Mouse (Mus musculus) left cerebral cortex, adult 9 months (tissue): Measurements from ENCODE around the gene Kcnh7.

Source experiments
- DNase-seq, 2 experiments: peaks; one replicate each; pipeline ENCODE4 v3.0.0; 2022; ENCODE audit warnings: low spot score in 2 of 2

The Kcnh7 gene

DNA sequence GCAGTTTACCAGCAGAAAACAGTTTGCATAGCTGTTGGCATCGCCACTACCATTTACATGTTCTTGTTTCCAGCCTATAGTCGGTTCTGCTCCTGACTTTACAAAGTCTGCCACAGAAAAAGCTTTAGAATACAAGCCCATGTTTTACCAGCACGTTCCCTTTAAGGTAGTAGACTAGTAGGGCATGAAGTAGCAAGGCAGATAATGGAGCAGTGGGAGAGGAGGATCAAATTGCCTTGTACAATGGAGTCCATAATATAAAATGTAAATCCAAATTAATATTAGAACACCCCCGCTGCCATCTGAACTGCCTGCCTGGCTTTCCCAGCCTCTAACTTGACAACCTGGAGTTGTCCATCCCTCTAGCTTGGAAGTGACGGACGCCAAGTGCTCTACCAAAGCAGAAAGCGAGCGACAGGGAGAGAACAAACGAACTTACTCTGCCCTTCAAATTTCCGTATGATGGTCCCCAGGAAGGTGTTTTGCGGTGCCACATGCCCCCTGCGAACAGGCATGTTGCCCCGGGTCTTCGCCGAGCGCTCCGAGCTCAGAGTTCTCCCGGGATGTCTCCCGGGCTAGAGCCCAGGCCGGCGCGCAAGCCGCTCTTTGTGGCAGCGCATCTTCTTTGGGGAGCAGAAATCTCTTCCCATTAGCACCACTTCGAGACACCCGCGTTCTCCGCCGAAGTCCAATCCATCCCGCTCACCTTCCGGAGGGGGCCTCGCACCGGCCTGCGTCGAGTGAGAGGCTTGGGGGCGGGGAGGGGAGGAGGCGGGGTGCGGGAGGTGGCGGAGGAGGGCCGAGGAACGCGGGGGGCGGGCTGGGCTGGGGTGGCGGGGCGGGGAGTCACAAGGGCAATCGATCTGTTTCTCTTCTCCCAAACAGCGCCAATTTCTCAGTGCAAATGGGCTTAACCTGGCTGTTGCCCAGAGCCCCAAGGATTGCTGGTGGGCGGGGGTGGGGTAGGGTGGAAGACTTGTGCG is at the start of gene Kcnh7:
TSS of gene Kcnh7 (minus strand) at position 725 of the 983 bp plus-strand sequence.
- peak in 1 of 2 experiments; percentile 42 for DNase-seq

DNA sequence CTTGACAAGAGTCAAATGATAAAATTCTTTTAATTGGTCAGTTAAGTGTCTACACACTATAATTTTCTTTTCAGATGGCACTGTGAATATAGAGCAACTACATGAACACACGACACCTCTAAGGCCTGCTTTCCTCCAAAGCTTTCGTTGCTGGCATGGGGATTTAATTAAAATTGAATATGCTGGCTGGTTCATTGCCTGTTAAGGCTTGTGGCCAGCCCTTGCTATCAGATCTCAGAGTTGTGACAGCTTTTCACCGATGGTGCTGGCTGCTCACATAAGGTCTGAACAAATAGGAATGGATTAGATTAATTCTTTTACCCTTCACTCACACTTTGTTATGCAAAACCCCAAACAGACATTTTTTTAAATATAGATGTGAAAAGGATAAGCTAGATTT is 23.3 kb upstream of the Kcnh7 start:
- DNase-seq = no peak

DNA sequence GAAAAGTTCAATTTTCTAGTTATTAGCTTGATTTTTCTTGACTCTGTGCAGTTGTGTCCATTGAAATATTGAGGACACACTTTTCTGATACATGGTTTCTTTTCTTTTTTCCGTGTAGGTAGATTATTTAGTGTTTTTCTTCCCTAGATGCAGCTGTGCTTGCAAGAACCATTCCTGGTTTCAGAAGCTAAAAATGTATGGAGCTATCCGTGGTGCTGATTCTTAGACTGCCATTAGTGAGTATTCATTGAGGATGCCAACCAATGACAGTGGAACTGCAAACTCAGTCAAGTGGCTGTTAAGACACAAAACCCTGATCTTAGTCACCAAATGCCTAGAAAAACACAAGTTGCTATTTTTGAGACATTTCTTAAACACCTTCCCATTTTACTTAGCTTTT is 1.9 kb upstream of the Kcnh7 start:
- no peak for DNase-seq

DNA sequence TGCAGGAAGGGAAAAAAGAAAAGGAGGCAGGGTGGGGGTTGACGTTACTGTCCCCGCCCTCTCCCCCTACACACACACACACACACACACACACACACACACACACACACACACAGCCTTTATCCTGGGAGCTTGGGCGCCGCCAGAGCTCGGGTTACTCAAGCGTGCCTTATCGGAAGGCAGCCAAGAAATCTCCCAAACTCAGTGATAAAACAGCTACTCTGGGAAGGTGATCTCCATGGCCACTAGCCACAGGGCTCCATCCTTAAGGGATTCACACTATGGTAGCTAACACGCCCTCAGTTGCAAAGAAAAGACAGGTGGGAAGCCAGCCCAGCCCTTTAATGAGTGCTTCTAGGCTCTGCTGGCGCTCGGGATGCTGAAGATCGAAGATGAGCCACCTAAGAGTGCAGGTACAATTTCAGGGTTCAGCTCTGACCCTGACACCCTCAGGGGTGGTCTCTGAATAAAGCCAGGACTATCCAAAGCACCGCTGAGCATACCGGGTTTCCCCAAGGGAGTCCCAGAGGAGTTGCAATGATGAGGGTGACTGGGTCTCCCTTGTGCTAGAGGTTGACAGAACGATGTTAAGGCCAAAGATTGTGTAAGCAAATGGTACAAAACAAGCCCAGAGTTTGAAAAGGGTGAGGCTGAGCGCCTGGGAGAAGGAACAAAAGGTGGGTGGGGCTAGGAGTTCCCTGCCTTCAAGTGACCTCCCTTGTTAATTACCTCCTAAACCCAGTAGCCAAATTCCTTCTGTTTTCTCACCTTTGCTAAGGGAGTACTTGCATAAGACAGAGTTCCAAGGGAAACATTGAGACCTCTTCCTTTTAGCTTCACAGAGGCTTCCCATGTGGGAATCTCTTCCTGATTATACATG is 704 bp upstream of the Kcnh7 start:
- peak in 1 of 2 experiments; percentile 39 for DNase-seq

DNA sequence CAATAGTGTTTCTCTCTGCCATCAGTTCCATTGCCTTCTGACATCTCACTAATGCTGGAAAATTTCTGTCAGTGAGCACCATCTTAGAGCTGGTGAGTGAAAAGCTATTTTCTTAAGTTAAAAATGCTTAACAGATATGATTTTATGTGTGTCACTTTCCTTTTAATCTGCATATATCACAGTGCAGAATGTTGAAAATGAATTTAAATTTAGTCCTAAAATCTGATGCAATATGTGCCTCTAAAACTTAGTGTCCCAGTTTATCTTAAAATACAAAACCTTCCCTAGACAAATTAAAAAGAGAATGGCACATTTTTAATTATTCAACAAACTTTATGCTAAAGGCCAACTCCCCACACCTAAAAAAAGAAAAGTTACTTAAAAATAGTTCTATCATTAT is 30.4 kb downstream of the Kcnh7 start:
- no peak for DNase-seq

DNA sequence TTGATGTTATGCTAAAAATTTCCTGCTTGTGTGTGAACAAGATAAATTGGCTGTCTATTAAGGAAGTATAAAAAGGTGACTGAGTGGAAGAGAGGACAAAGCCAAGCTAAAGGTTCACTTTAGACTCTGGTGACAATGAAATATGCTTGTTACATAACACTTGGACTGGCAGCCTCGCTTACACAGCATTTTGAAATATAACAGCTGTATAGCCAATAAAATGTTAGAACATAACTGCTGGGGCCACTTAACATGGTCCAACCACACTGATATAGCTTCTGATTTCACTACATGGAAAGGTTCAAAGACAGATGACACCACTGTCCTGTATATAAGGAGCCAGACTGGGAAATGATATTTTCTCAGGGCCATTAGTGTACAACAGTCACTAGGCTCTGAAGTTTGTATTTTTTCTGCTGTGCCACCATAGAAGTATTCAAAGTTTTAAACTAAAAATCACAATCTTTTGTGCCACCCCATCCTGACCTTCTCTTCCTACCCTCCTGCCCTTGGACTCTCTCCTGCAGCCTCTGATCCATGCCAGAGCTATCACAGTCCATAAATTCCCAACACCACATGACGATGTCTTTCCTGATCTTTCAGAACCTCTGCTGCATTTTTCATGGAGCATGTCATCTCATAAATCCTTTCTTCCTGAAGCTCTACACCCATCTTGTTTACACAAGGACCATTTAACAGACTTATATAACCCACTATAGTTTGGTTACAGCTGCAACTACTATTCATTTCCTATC is 56.1 kb downstream of the Kcnh7 start:
- no peak for DNase-seq

DNA sequence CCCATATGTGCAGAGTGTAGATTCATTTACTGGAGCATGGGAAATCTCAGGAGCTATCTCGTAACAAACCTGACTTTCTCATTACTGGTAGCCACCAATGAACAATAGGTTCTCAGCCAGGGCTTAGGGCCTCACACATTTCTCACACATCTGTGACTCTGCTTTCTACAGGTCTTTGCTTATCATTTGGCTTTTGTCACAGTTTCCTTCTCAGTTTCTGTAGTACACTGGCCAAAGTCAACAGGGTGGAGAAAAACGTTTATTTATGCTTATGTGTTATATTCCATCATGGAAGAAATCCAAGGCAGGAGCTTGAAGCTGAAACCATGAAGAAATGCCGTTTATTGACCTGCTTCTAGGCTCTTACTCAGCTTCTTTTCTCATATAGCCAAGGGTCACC is 63.8 kb downstream of the Kcnh7 start:
- no peak for DNase-seq

DNA sequence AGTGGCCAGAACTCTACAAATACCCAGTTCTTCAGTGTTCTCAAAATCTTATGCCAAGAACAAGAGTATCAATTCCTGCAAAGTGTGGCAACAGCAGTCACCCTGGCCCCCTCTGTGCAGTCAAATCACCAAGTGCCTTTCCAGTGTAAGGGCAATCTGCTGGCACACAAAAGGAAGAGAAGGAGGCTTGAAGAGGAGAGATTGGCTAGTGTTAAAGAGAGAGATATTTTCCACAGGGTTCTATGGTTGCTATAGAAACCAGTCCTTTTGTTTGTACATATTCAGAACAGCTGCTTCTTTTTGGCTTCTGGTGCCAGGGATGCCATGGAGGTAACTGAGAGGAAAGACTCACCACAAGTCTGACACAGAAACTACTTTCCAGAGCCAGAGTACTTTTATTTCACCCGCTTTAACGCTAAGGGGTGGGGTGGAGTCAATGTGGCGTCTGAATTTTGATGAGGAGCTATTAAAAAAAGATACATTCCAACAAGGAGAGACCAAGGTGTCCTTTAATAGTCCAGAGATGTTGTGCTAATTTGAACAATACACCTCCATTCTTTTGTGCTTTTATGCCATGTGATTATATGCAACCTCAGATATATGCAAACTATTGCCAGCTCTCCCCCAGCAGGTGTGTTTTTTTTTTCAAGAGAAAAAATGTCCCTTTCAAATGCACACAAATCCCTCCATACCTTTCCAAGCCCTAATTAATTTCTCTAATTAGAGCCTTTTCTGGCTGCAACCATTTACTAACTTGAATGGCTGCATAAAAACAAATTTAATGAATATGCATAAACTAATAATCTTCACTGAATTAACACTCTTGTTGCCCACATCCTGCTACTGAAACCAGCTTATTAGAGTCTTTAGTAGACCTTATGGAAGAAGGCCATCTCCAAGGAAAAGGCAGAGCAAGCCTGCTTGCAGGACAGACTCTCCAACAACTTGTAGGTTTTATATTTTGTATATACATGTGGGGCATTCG is 66.6 kb downstream of the Kcnh7 start:
- peak in 1 of 2 experiments; percentile 25 for DNase-seq

DNA sequence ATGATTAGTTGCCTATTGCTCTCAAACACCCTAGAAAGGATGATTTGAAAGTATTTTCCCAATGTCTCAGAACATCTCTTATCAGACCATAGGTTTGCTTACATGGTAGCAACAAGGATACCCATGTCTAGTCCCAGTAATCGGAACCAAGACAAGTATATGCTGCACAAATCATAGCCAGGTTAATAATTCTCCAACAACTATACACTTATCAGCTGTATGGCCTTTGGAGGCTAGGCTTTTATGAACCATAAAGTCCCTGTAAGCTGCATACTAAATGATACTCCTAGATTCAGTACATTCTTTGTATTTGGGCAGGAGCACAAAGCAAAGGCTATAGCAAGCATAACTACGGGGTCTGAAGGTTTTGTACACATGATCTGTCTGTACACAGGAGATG is 78.1 kb downstream of the Kcnh7 start:
- no peak for DNase-seq

DNA sequence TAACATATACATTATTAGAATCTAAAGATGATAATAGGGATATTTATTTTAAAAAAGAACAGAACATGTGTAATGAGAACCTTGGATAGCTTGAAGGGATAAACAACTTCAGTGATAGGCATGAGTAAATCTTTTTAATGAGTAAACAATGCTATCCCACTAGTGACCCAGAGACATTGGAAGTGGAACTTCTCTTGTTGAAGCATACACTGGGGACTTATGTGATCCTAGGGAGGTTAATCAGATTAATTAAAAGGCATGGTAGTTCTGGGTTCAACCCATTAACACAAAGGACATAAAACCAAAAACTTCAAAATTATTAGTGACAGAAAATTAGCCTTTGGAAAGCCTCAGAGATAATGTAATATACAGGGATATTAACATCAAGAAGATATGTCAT is 84.4 kb downstream of the Kcnh7 start:
- DNase-seq = no peak

DNA sequence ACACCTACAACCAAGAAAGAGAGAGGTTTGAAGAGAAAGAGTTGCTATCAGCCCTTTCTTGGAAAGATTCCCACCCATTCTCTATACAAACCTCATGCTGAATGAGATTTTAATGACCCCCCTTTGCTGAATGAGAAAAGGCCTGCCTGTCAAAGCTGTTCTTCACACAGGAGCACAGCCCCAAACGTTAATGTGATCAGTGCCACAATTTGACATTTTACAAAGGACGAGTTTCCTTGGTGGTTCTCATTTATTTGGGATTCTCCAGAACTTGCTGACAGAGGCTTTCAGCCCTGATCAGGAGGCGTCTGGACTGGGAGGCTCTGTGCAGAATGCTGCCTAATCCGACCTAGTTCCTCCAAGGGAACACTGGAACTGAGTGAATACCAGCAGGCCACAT is 92.3 kb downstream of the Kcnh7 start:
- DNase-seq = no peak

DNA sequence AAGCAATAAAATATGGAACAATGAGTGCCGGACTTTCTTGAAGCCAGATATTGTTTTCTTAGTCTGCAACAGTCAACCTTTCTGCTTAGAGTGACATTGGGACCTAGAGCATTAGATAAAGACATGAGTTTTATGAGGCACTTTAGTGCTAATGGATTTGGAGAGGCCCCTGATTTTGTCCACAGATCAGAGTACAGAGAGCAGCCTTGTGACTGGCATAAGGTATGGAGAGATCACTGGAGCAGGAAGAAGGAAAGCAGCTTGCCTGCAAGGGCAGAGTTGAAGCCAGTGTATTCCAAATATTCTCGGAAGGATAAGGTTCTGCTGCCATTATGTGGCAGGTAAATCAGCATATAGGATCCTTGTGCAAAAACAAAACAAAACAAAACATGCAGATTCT is 93.6 kb downstream of the Kcnh7 start:
- DNase-seq = no peak

DNA sequence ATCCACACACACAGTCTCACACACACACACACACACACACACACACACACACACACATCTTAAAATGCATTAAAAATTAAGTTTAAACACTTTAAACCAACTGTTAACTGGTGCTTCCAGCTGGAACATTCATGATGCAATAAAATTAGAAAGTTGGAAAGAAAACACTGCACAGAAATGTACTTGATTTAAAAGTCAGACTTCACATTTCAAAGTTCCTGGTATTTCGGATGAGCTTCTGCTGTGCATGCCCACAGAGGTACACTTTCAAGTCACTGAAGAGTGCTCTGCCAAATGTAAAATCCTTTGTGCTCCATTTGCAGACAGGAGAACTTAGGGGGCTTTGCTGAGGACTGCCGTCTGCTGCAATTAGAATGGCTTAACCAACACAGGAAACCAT is 125.7 kb downstream of the Kcnh7 start:
- DNase-seq = no peak

DNA sequence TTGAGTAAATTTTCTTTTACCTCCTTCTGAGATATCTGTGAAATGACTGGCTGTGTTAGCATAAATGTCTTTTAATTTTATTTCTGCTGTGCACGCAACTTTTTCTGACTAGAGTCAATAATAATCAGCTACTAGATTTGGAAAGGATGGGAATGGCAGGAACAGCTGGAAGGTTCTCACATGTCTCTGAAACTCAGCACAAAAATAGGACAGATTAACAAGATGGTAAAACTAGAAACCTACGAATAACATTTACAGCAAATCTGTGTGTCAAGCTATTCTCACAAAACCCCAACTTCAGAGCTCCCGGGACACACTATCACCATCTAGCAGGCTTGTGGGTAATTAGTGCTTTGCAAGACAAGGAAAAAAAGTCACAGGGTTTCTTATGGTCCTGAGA is 134.2 kb downstream of the Kcnh7 start:
- DNase-seq = no peak

DNA sequence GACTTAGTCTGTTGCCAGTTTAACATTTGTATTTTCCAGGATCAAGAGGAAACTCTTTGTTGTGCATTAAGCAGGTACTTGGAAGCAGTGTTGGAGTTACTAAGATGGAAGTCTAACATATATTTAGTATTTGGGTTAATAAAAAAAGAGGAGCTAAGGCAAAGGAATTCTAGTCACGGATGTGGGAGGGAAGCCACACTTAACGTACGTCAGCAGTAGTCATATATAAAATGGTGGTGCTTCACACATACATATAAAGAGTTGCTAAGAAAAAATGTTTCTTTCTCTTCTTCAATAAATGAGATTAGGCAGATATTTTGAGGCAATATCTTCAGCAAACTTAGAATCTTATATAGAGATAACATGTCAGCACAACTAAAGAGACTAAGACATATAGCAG is 144.4 kb downstream of the Kcnh7 start:
- DNase-seq = no peak

DNA sequence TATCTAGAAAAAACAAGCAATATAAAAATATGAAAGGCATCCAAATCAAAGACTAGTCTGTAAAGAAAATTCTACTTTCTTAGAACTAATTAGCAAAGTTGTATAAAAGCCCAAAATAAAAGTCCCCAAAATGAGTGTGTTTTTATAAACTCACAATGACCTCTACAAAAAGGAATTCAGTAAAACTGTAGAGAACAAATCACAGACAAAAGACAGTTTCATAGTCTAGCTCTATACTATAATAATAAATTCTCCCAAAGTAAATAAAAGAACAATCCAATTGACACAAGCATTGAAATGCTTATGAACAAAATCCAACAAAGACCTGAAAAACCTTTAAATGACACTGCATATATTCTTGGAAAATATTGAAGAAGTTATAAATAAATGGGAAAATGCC is 169.2 kb downstream of the Kcnh7 start:
- no peak for DNase-seq

DNA sequence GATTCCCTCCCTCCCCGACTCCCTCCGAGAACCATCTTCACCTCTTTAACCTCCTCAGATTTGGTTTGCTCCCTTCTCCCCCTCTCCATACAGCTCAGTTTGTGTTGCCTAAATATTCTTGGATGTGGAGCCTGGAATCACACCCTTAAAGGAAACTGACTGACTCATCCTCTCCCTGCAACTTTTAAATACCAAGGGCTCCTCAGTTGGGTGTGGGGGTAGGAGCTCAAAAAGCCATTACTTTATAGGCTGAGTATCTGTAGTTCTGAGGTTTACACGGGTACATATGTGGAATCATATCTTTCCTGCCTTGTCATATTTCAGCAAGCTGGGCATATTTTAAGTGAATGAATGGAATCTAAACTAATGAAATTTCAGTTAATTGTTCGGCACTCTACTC is 174.9 kb downstream of the Kcnh7 start:
- DNase-seq = peak in 1 of 2 experiments; percentile 19

DNA sequence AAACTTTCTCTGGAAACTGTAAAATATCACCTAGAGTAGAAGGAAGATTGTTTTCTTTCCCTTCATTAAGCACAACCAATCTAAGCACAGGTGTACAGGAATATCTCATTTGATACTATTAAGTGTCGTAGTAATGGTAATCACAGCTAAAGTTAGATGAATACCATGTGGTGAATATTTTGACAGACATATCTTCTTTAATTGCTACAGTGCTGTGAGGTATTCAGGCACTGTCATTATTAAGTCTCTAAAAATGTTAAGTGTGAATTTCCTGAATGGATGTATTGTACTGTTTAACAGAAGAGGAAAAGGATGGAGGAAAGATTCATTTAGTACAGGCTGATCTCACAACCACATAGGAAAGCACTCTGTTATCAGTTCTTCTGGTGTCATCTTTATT is 181.3 kb downstream of the Kcnh7 start:
- no peak for DNase-seq

DNA sequence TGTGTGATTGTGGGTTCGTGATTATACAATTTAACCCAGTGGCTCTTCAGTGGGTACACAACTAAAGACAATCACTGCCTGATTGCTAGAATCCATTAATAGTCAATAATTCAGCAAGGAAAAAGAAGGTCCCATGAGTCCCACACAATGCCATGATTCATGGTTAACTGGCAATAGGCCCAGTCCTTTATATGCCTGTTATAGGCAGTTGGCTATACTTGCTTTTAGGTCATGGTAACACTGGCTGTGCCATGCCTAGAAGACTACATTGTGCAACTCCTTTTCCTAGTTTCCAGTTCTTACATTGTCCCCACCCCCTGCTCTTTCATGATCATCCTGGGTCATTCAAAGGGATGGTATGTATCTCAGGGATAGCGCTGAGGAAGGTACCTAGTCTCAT is 186.4 kb downstream of the Kcnh7 start:
- no peak for DNase-seq

DNA sequence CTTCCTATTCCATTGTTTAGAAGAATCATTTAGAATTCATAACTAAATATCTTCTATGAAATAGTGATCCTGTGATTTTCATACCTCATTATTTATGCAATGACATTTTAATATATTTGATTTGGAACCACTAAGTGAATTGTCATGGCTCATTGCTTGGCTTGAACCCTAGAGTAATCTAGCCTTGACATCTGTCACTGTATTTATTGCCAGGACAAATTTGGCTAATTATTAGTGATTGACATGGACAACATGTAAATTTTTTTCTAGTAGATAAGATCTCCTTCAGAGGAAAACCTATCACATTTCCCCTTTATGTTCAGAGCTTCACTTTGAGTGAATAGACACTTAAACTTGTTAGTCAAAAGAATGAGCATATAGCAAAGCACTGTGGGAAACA is 195.5 kb downstream of the Kcnh7 start:
- no peak for DNase-seq

DNA sequence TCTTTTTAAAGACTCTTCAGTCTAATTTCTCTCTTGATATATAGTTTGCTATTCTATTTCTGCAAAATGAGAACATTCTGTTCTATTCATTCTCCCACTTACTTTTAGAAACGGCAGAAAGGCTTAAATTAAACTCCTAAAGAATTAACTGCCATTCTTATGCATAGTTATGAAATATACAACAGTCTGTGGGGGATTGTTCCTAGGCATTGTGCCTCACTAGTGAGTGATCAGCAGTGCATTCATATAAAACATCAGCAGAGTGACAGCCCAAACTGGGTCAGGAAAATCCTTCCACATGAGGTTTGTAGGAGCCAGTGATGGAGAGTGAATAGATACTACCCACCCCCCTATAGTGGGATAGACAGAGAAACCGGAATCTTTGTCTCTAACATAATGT is 200.2 kb downstream of the Kcnh7 start:
- peak in 1 of 2 experiments; percentile 28 for DNase-seq
